25 mouse cellular contexts compared by ENCODE assay signal in the genomic region with DNA sequence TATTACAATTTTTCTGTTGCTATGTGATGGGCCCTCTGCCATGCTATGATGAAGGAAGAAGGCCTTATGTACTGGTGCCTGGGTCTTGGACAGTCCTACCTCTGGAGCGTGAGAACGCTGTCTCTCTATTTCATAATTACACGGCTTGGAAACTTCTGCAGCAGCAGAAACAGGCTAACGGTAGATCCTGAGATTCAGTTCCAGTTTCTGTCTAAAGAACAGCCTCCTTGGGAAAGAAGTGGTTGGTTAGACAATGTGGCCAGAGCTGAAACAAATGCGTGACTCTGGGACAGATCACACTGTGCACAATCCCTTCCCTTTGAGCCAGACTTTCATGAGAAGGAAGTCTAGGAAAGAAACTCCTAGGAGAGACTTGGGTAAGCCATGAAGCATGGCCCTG.
"Had no signal": no experiment of that assay in that cellular context is flagged by ENCODE, and none has a peak within 500 bp of the region (broad histone marks: within the 10 kb centered on the region; RNA-seq: fewer than 3 reads in every experiment).

No protein-coding gene starts in this region.

- H3K9me3 ChIP-seq: heart, embryonic 12.5 days; hindbrain, embryonic 12.5 days; intestine, embryonic 15.5 days; limb, embryonic 13.5 days; limb, embryonic 15.5 days; liver, embryonic 12.5 days had no signal

- H3K4me3 ChIP-seq: heart, embryonic 12.5 days; hindbrain, embryonic 10.5 days; hindbrain, embryonic 12.5 days; intestine, embryonic 15.5 days; layer of hippocampus, adult 2 months; limb, embryonic 13.5 days; limb, embryonic 15.5 days; liver, embryonic 12.5 days had no signal

- DNase-seq: gastrocnemius, postnatal 14 days; gastrocnemius, postnatal 36 days; heart, adult 18-20 months; heart, postnatal 10 days; heart, postnatal 4 days; kidney, adult 18-20 months; kidney, adult 8-10 months; kidney, postnatal 10 days; kidney, postnatal 25 days; kidney, postnatal 4 days; layer of hippocampus, adult 9-11 months; layer of hippocampus, postnatal 36 days; left cerebral cortex, postnatal 4 days had no signal

- ATAC-seq: hindbrain, embryonic 16.5 days; inflammation-experienced regulatory T-cells, adult 6 months; intestine, embryonic 15.5 days; intestine, postnatal 0 days; liver, embryonic 12.5 days had no signal

- H3K27ac ChIP-seq: hindbrain, embryonic 10.5 days; hindbrain, embryonic 12.5 days; hindbrain, embryonic 14.5 days; intestine, embryonic 15.5 days; layer of hippocampus, adult 2 months; limb, embryonic 13.5 days; limb, embryonic 15.5 days; liver, embryonic 12.5 days had no signal

- H3K4me1 ChIP-seq: hindbrain, embryonic 12.5 days; liver, embryonic 12.5 days had no signal

- H3K27me3 ChIP-seq: heart, embryonic 12.5 days; hindbrain, embryonic 12.5 days; intestine, embryonic 15.5 days; limb, embryonic 13.5 days; limb, embryonic 15.5 days; liver, embryonic 12.5 days had no signal

- H3K4me2 ChIP-seq: heart, embryonic 12.5 days; hindbrain, embryonic 12.5 days; hindbrain, embryonic 14.5 days; intestine, embryonic 15.5 days; limb, embryonic 13.5 days; limb, embryonic 15.5 days; liver, embryonic 12.5 days had no signal

- H3K36me3 ChIP-seq: heart, embryonic 12.5 days; hindbrain, embryonic 10.5 days; hindbrain, embryonic 12.5 days; intestine, embryonic 15.5 days; limb, embryonic 13.5 days; limb, embryonic 15.5 days; liver, embryonic 12.5 days had no signal

- H3K9ac ChIP-seq: heart, embryonic 12.5 days; hindbrain, embryonic 12.5 days; hindbrain, embryonic 14.5 days; intestine, embryonic 15.5 days; limb, embryonic 13.5 days; limb, embryonic 15.5 days; liver, embryonic 12.5 days had no signal
